Comparison of ENCODE assay signal across 36 mouse cellular contexts in the genomic region with DNA sequence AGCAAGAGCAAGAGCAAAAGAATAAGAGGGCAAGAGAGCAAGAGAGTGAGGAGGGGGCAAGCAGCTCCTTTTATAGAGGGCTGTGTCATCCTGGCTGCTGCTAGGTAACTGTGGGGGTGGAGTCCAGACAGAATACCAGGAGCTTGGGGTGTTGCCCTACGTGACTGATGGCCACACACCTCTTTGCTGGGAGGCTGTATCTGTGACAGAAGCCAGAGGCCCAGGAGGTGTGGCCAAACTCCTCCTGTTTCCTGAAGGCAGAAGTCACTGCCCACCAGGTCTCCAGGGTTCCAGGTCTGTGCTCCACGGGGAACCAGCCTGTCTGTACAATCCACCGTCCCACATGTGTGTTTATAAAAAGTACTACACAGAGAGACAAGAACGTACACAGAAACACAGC. TPM values are rescaled to one million over a fixed set of nuclear protein-coding genes. Genes with fewer than 3 reads are reported as not detected.
DNase-seq lines count a peak whose midpoint lies in the region; ATAC-seq lines count a peak whose summit lies in the region.
"Had no signal": no experiment of that assay in that cellular context is flagged by ENCODE, and none has a peak within 500 bp of the region (broad histone marks: within the 10 kb centered on the region; RNA-seq: fewer than 3 reads in every experiment).

No protein-coding gene starts in this region.

- 0 out of 2 replicates have a peak, but pooled peaks have one; percentile 11 for ATAC-seq in forebrain, embryonic 12.5 days (ENCODE audit: low FRiP score)
- ATAC-seq in forebrain, embryonic 15.5 days (replicated peaks): no peak
- ATAC-seq in heart, embryonic 15.5 days (replicated peaks; ENCODE audit: insufficient number of reproducible peaks, insufficient read depth, low FRiP score, low read depth): peak; percentile 53; the same call in 1 of the 2 replicates
- ATAC-seq in stomach, embryonic 14.5 days (ENCODE audit: insufficient number of reproducible peaks, insufficient read depth, low FRiP score, low read depth): peak; percentile 49; the same call in 1 of the 2 replicates
- ATAC-seq: CD4-positive, CD25-positive, alpha-beta regulatory T cell, adult 4 months; hindbrain, embryonic 16.5 days; liver, embryonic 12.5 days; liver, postnatal 0 days; lung, postnatal 0 days had no signal

- no peaks in the 10 kb centered on the region for H3K36me3 ChIP-seq in forebrain, embryonic 12.5 days (replicated peaks)
- H3K36me3 ChIP-seq in forebrain, embryonic 15.5 days: no peaks in the 10 kb centered on the region
- H3K36me3 ChIP-seq in heart, embryonic 15.5 days: no peaks in the 10 kb centered on the region
- H3K36me3 ChIP-seq in embryonic facial prominence, embryonic 10.5 days (replicated peaks): no peaks in the 10 kb centered on the region
- no peaks in the 10 kb centered on the region for H3K36me3 ChIP-seq in stomach, embryonic 14.5 days (ENCODE audit: control insufficient read depth, insufficient read depth, low read length)
- H3K36me3 ChIP-seq: kidney, embryonic 15.5 days; liver, embryonic 12.5 days; midbrain, embryonic 12.5 days; neural tube, embryonic 12.5 days had no signal

- intact Hi-C loops in heart, postnatal 25 days (cut with DNase I): no loop called here

- no peak for DNase-seq in heart, postnatal 25 days (ENCODE audit: low spot score)
- peak; percentile 27 for DNase-seq in embryonic facial prominence, embryonic 10.5 days (ENCODE audit: low spot score)
- DNase-seq in layer of hippocampus, postnatal 10 days (ENCODE audit: low spot score in 2 of 2): no peak
- DNase-seq: adrenal gland, postnatal 25 days; gastrocnemius, postnatal 25 days; heart, adult 11 months; kidney, adult 11 months; liver, postnatal 0 days; thymus, adult 2 months; thymus, postnatal 36 days had no signal

- 55% methylated on average over 4 of the region's 4 CpGs for WGBS in forebrain, embryonic 12.5 days
- WGBS in forebrain, embryonic 15.5 days: 63% methylated on average over 4 of the region's 4 CpGs
- WGBS in heart, embryonic 15.5 days: 32% methylated on average over 4 of the region's 4 CpGs
- 55% methylated on average over 4 of the region's 4 CpGs for WGBS in embryonic facial prominence, embryonic 10.5 days
- WGBS in stomach, embryonic 14.5 days: 39% methylated on average over 4 of the region's 4 CpGs

- H3K27ac ChIP-seq in forebrain, embryonic 12.5 days: no peak overlapping the region
- no peak overlapping the region for H3K27ac ChIP-seq in forebrain, embryonic 15.5 days (replicated peaks)
- no peak overlapping the region for H3K27ac ChIP-seq in heart, embryonic 15.5 days
- no peak overlapping the region; the same call in 1 of the 2 replicates for H3K27ac ChIP-seq in embryonic facial prominence, embryonic 10.5 days (replicated peaks)
- no peak overlapping the region for H3K27ac ChIP-seq in stomach, embryonic 14.5 days (ENCODE audit: low read length)
- H3K27ac ChIP-seq: kidney, embryonic 15.5 days; layer of hippocampus, adult 2 months; liver, embryonic 12.5 days; midbrain, embryonic 12.5 days; neural tube, embryonic 12.5 days had no signal

- H3K27me3 ChIP-seq in forebrain, embryonic 12.5 days: no peaks in the 10 kb centered on the region
- no peaks in the 10 kb centered on the region for H3K27me3 ChIP-seq in forebrain, embryonic 15.5 days
- H3K27me3 ChIP-seq in heart, embryonic 15.5 days: no peaks in the 10 kb centered on the region
- no peaks in the 10 kb centered on the region for H3K27me3 ChIP-seq in embryonic facial prominence, embryonic 10.5 days (replicated peaks; ENCODE audit: low read depth, poor library complexity, severe bottlenecking)
- H3K27me3 ChIP-seq in stomach, embryonic 14.5 days (ENCODE audit: control insufficient read depth, insufficient read depth, low read length): no peaks in the 10 kb centered on the region
- H3K27me3 ChIP-seq: kidney, embryonic 15.5 days; liver, embryonic 12.5 days; megakaryocyte, embryonic 14.5 days; midbrain, embryonic 12.5 days; neural tube, embryonic 12.5 days had no signal

- no peak overlapping the region for H3K9ac ChIP-seq in forebrain, embryonic 12.5 days
- H3K9ac ChIP-seq in forebrain, embryonic 15.5 days (replicated peaks): no peak overlapping the region
- no peak overlapping the region for H3K9ac ChIP-seq in heart, embryonic 15.5 days
- no peak overlapping the region for H3K9ac ChIP-seq in stomach, embryonic 14.5 days (replicated peaks; ENCODE audit: low read depth, low read length)
- H3K9ac ChIP-seq: kidney, embryonic 15.5 days; liver, embryonic 12.5 days; liver, postnatal 0 days; midbrain, embryonic 12.5 days; neural tube, embryonic 12.5 days had no signal

- H3K4me1 ChIP-seq in forebrain, embryonic 12.5 days: no peaks in the 10 kb centered on the region
- no peaks in the 10 kb centered on the region for H3K4me1 ChIP-seq in forebrain, embryonic 15.5 days
- H3K4me1 ChIP-seq in heart, embryonic 15.5 days (replicated peaks): peaks cover 8% of the 10 kb centered on the region
- peaks cover 15% of the 10 kb centered on the region for H3K4me1 ChIP-seq in embryonic facial prominence, embryonic 10.5 days
- no peaks in the 10 kb centered on the region for H3K4me1 ChIP-seq in stomach, embryonic 14.5 days (ENCODE audit: control insufficient read depth, insufficient read depth, low read length)
- H3K4me1 ChIP-seq: liver, embryonic 12.5 days; megakaryocyte, embryonic 14.5 days; midbrain, embryonic 12.5 days; neural tube, embryonic 12.5 days had no signal

- no peaks in the 10 kb centered on the region for H3K9me3 ChIP-seq in forebrain, embryonic 12.5 days
- H3K9me3 ChIP-seq in forebrain, embryonic 15.5 days: no peaks in the 10 kb centered on the region
- H3K9me3 ChIP-seq in heart, embryonic 15.5 days (replicated peaks): no peaks in the 10 kb centered on the region
- H3K9me3 ChIP-seq in embryonic facial prominence, embryonic 10.5 days: no peaks in the 10 kb centered on the region
- H3K9me3 ChIP-seq in stomach, embryonic 14.5 days (ENCODE audit: control insufficient read depth, low read depth, low read length): no peaks in the 10 kb centered on the region
- H3K9me3 ChIP-seq: kidney, embryonic 15.5 days; liver, embryonic 12.5 days; midbrain, embryonic 12.5 days; neural tube, embryonic 12.5 days had no signal

- H3K4me2 ChIP-seq in forebrain, embryonic 12.5 days: no peak overlapping the region
- no peak overlapping the region for H3K4me2 ChIP-seq in forebrain, embryonic 15.5 days (replicated peaks)
- H3K4me2 ChIP-seq in heart, embryonic 15.5 days: no peak overlapping the region
- H3K4me2 ChIP-seq in stomach, embryonic 14.5 days (replicated peaks; ENCODE audit: low read depth, low read length): no peak overlapping the region
- H3K4me2 ChIP-seq: kidney, embryonic 15.5 days; liver, embryonic 12.5 days; midbrain, embryonic 12.5 days; neural tube, embryonic 12.5 days had no signal

- no peak overlapping the region for H3K4me3 ChIP-seq in forebrain, embryonic 12.5 days (replicated peaks)
- no peak overlapping the region for H3K4me3 ChIP-seq in forebrain, embryonic 15.5 days
- H3K4me3 ChIP-seq in heart, embryonic 15.5 days: no peak overlapping the region
- H3K4me3 ChIP-seq in embryonic facial prominence, embryonic 10.5 days: no peak overlapping the region
- H3K4me3 ChIP-seq in stomach, embryonic 14.5 days (ENCODE audit: low read depth, low read length): no peak overlapping the region
- H3K4me3 ChIP-seq: erythroblast, embryonic 14.5 days; kidney, embryonic 15.5 days; layer of hippocampus, adult 2 months; liver, embryonic 12.5 days; megakaryocyte, embryonic 14.5 days; midbrain, embryonic 12.5 days; myocyte; neural tube, embryonic 12.5 days had no signal

RNA-seq across cellular contexts. Expression of a gene that starts 0.6 kb away (rescaled TPM):
- not detected in 2 replicates for polyA plus RNA-seq in forebrain, embryonic 12.5 days (2016; fragmentation: Nextera tagmentation; extraction: Ambion mirVana)
- not detected in 2 replicates for polyA plus RNA-seq in forebrain, embryonic 15.5 days (2015; fragmentation: Nextera tagmentation; extraction: Ambion mirVana)
- 0.23 TPM in 1 of 2 replicates, not detected in the other for polyA plus RNA-seq in heart, embryonic 15.5 days (2015; fragmentation: Nextera tagmentation; extraction: Ambion mirVana)
- total RNA-seq in heart, postnatal 25 days (2021): not detected
- not detected in 2 replicates for polyA plus RNA-seq in embryonic facial prominence, embryonic 10.5 days (2016; fragmentation: Nextera tagmentation; extraction: Ambion mirVana)
- not detected in 2 replicates for polyA plus RNA-seq in stomach, embryonic 14.5 days (2014; fragmentation: Nextera tagmentation; extraction: Ambion mirVana)
- not detected for total RNA-seq in layer of hippocampus, postnatal 10 days (2021)
- total RNA-seq: adrenal gland, adult 18-20 months; adrenal gland, postnatal 25 days; gastrocnemius, postnatal 25 days; hematopoietic stem cell, adult 5-6 weeks; layer of hippocampus, adult 2 months; layer of hippocampus, postnatal 25 days; left cerebral cortex, postnatal 4 days; midbrain, postnatal 0 days had no signal
- polyA plus RNA-seq: CD4-positive, CD25-positive, alpha-beta regulatory T cell, adult 4 months; cerebellum, adult 2 months; cortical plate, adult 2 months; embryonic facial prominence, embryonic 14.5 days; erythroblast, embryonic 14.5 days; forebrain, embryonic 11.5 days; heart, postnatal 0 days; hindbrain, embryonic 16.5 days; kidney, embryonic 15.5 days; liver, embryonic 12.5 days; liver, postnatal 0 days; lung, postnatal 0 days; midbrain, embryonic 12.5 days; myocyte; neural tube, embryonic 12.5 days; spleen, adult 2 months; thymus, adult 2 months had no signal
